Mouse (Mus musculus): ENCODE data around the gene Psmc3ip.
"Not testable (repeated sequence)": the region's sequence is repeated elsewhere in the genome, so short reads cannot be mapped to it uniquely, and the experiment has no call there.

Psmc3ip gene

GRCm38 (mm10) chr11:101095314-101096024 lies at the start of gene Psmc3ip:
Psmc3ip (minus strand) TSS chr11:101095436.
- DNase-seq (ENCODE audit: low spot score) = peak; percentile 96

GRCm38 (mm10) chr11:101143338-101144225 lies 48.3 kb upstream of the Psmc3ip start:
- DNase-seq (ENCODE audit: low spot score) = no peak

- no peak for DNase-seq (ENCODE audit: low spot score)
Observed at GRCm38 (mm10) chr11:101142215-101142967, 47.2 kb upstream of the Psmc3ip start.

GRCm38 (mm10) chr11:101141088-101141487 lies 45.9 kb upstream of the Psmc3ip start:
- DNase-seq (ENCODE audit: low spot score) = no peak

- no peak for DNase-seq (ENCODE audit: low spot score)
Observed at GRCm38 (mm10) chr11:101140164-101140819, 45.1 kb upstream of the Psmc3ip start.

- DNase-seq (ENCODE audit: low spot score) = no peak
Observed at GRCm38 (mm10) chr11:101138536-101139181, 43.4 kb upstream of the Psmc3ip start.

- DNase-seq (ENCODE audit: low spot score) = no peak
Observed at GRCm38 (mm10) chr11:101137000-101137399, 41.8 kb upstream of the Psmc3ip start.

- DNase-seq (ENCODE audit: low spot score) = no peak
Observed at GRCm38 (mm10) chr11:101134217-101134865, 39.1 kb upstream of the Psmc3ip start.

GRCm38 (mm10) chr11:101133037-101133436 lies 37.8 kb upstream of the Psmc3ip start:
- no peak for DNase-seq (ENCODE audit: low spot score)

- peak; percentile 61 for DNase-seq (ENCODE audit: low spot score)
Observed at GRCm38 (mm10) chr11:101131701-101132100, 36.5 kb upstream of the Psmc3ip start.

GRCm38 (mm10) chr11:101131187-101131586 lies 36.0 kb upstream of the Psmc3ip start:
- peak; percentile 69 for DNase-seq (ENCODE audit: low spot score)

- peak; percentile 35 for DNase-seq (ENCODE audit: low spot score)
Observed at GRCm38 (mm10) chr11:101130056-101130756, 35.0 kb upstream of the Psmc3ip start.

GRCm38 (mm10) chr11:101128996-101129577 lies 33.9 kb upstream of the Psmc3ip start:
- DNase-seq (ENCODE audit: low spot score) = no peak

- no peak for DNase-seq (ENCODE audit: low spot score)
Observed at GRCm38 (mm10) chr11:101127075-101127474, 31.8 kb upstream of the Psmc3ip start.

GRCm38 (mm10) chr11:101125008-101125407 lies 29.8 kb upstream of the Psmc3ip start:
- DNase-seq (ENCODE audit: low spot score) = not testable (repeated sequence)

- not testable (repeated sequence) for DNase-seq (ENCODE audit: low spot score)
Observed at GRCm38 (mm10) chr11:101124494-101124893, 29.3 kb upstream of the Psmc3ip start.

- DNase-seq (ENCODE audit: low spot score) = no peak
Observed at GRCm38 (mm10) chr11:101120545-101121188, 25.4 kb upstream of the Psmc3ip start.

- DNase-seq (ENCODE audit: low spot score) = peak; percentile 99
Observed at GRCm38 (mm10) chr11:101119761-101120544, 24.7 kb upstream of the Psmc3ip start, which contains the start of the genes Retreg3 and Tubg1. Retreg3 (minus strand) TSS chr11:101119893. Tubg1 (plus strand) TSS chr11:101119938.

Measured in adipocyte (in vitro differentiated cells).